Mouse (Mus musculus) neural tube, embryonic 14.5 days (tissue): ENCODE results near the gene Bicc1. TPM values are rescaled to one million over a fixed set of nuclear protein-coding genes. Genes with fewer than 3 reads are reported as not detected.

Experiments used
- ATAC-seq: fragments of 200-750 bp; cut with Nextera tagmentation; 2 replicates; pipeline ENCODE4 v1.8.0; 2017; ENCODE audit warnings: low read depth, mild to moderate bottlenecking, moderate TSS enrichment, moderate library complexity
- H3K27ac ChIP-seq: fragments of 300-500 bp; sonication (generic); 2 replicates; pipeline ENCODE4 v1.5.1; 2014; ENCODE audit warnings: low read depth, mild to moderate bottlenecking, control low read depth, low read length, moderate library complexity, mixed read lengths
- H3K27me3 ChIP-seq: fragments of 300-500 bp; sonication (generic); 2 replicates; pipeline ENCODE4 v1.6.1; 2014; ENCODE audit warnings: low read length; ENCODE audit not compliant: control insufficient read depth, insufficient read depth
- H3K36me3 ChIP-seq: fragments of 300-500 bp; sonication (generic); 2 replicates; pipeline ENCODE4 v1.6.1; 2014; ENCODE audit warnings: low read length, mixed read lengths; ENCODE audit not compliant: control insufficient read depth, insufficient read depth
- H3K4me1 ChIP-seq: fragments of 300-500 bp; sonication (generic); 2 replicates; pipeline ENCODE4 v1.6.1; 2014; ENCODE audit warnings: low read length; ENCODE audit not compliant: control insufficient read depth, insufficient read depth
- H3K4me2 ChIP-seq: fragments of 300-500 bp; sonication (generic); 2 replicates; pipeline ENCODE4 v1.6.1; 2014; ENCODE audit warnings: mild to moderate bottlenecking, low read depth, low read length, control low read depth
- H3K4me3 ChIP-seq: fragments of 300-500 bp; sonication (generic); 2 replicates; pipeline ENCODE4 v1.5.1; 2014; ENCODE audit warnings: low read depth, low read length, control low read depth, mixed read lengths
- H3K9ac ChIP-seq: fragments of 300-500 bp; sonication (generic); replicated peaks from 2 replicates; pipeline ENCODE4 v1.6.1; 2014; ENCODE audit warnings: low read depth, mild to moderate bottlenecking, control low read depth, low read length, mixed read lengths
- H3K9me3 ChIP-seq: fragments of 300-500 bp; sonication (generic); 2 replicates; pipeline ENCODE4 v1.6.1; 2016; ENCODE audit warnings: low read length; ENCODE audit not compliant: control insufficient read depth
- WGBS: fragments of 180-500 bp; shearing (Covaris S2); extraction: QIAGEN DNeasy Blood & Tissue Kit; methylation state at CpG from one replicate; pipeline ENCODE4 v1.1.7; 2014; 5-methylcytosine and 5-hydroxymethylcytosine counted together
- polyA plus RNA-seq: library from polyadenylated mRNA; unstranded; fragments of >200 nt; fragmentation: Nextera tagmentation; extraction: Ambion mirVana; gene quantifications from 2 replicates; pipeline ENCODE4 v1.2.1, GENCODE M21; 2014

The Bicc1 gene
- polyA plus RNA-seq, 1 experiment from 2014 or later, result 2.0 TPM

DNA sequence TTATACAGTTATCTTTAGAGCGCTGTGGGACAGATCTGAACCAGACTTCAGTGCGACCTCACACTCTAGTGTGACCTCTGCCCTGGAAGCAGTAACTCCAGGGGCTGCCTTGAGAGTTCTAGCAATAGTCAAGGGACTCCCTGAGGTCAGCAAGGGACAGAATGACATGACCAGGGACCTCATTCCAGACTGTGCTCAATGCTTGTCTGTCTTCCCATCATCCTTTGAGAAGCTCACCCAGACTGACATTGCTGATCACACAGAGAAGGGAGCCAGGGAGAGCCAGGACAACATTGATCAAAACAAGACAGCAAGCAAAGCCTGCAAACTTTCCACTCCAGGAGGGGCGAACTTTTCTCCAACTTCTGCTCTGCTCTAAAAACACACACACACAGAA, 38.7 kb downstream of the Bicc1 start:
- Histone ChIP-seq H3K4me3 (no peak overlapping the region), H3K36me3 (no peaks in the 10 kb centered on the region), H3K27me3 (no peaks in the 10 kb centered on the region), H3K4me1 (no peaks in the 10 kb centered on the region), H3K9ac (no peak overlapping the region), H3K9me3 (no peaks in the 10 kb centered on the region), H3K4me2 (no peak overlapping the region), H3K27ac (no peak overlapping the region)
- no peak for ATAC-seq
- 90% methylated on average over 3 of the region's 3 CpGs for WGBS

GRCm38 (mm10) chr10:71120121-71120768, 39.3 kb downstream of the Bicc1 start:
- Histone ChIP-seq H3K36me3 (no peaks in the 10 kb centered on the region), H3K4me2 (no peak overlapping the region), H3K4me1 (no peaks in the 10 kb centered on the region), H3K27me3 (no peaks in the 10 kb centered on the region), H3K27ac (no peak overlapping the region), H3K4me3 (no peak overlapping the region), H3K9me3 (no peaks in the 10 kb centered on the region), H3K9ac (no peak overlapping the region)
- WGBS, result 87% methylated on average over 14 of the region's 14 CpGs
- ATAC-seq, result no peak

- 75% methylated on average over 15 of the region's 15 CpGs for WGBS
Observed at GRCm38 (mm10) chr10:71119120-71119847, 40.2 kb downstream of the Bicc1 start.

DNA sequence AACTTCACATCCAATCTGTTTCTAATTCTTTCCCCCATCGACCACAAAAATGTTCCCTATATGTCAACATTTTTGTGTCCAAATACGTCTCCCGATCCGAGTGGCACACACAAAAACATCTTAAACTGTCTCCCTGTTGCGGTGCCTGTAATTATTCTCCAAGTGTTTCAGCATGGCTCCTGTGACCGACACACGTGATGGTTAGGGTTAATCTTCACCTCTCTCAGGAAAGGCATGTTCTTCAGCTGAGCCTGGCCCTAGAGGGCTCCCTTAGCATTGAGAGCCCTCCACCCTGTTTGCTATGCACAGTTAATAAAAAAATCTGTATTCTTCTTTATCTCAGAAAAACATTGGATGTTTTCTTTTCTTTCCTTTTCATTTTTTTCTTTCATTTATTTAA, 41.7 kb downstream of the Bicc1 start:
- Histone ChIP-seq H3K9me3 (no peaks in the 10 kb centered on the region), H3K27ac (no peak overlapping the region), H3K4me2 (no peak overlapping the region), H3K4me1 (no peaks in the 10 kb centered on the region), H3K9ac (no peak overlapping the region), H3K27me3 (no peaks in the 10 kb centered on the region), H3K4me3 (no peak overlapping the region), H3K36me3 (no peaks in the 10 kb centered on the region)
- WGBS, result 87% methylated on average over 7 of the region's 7 CpGs
- ATAC-seq, result no peak

More at GRCm38 (mm10) chr10:71119120-71119847, 40.2 kb downstream of the Bicc1 start:
- Histone ChIP-seq H3K4me2 (no peak overlapping the region), H3K4me1 (no peaks in the 10 kb centered on the region), H3K9ac (no peak overlapping the region), H3K9me3 (no peaks in the 10 kb centered on the region), H3K27me3 (no peaks in the 10 kb centered on the region), H3K36me3 (no peaks in the 10 kb centered on the region), H3K4me3 (no peak overlapping the region), H3K27ac (no peak overlapping the region)
- no peak for ATAC-seq

GRCm38 (mm10) chr10:71114260-71114920, 45.1 kb downstream of the Bicc1 start:
- no peak overlapping the region for H3K9ac ChIP-seq
- WGBS, result 85% methylated on average over 10 of the region's 10 CpGs

DNA sequence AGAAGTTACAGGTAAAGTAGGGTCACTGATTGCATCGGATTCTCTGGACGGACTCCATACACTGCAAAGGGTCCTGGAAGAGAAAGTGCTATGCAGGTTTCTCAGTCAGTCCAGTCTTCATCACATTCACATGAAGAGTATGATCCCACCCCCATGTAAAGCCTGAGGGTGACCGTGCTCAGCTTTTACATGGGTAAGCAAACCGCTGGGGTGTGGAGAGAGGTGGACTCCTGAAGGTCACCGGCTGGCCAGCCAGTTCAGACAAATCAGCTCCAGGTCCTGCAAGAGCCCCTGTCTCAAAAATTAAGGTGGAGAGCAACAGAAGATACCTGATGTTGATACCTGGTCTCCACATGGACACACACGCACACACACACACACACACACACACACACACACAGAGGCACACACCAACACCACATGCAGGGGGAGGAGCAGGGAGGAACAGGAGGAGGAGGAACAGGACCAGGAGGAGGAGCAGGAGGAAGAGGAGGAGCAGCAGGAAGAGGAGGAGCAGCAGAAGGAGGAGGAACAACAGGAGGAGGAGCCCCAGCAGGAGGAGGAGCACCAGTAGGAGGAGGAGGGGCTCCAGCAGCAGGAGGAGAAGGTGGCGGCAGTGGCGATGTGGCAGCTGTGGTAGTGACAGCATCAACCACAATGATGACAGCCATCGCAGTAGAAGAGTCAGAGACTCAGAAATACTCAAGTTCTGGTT, 52.9 kb downstream of the Bicc1 start:
- H3K9ac ChIP-seq, result no peak overlapping the region
- no peaks in the 10 kb centered on the region for H3K36me3 ChIP-seq
- no peak overlapping the region for H3K4me2 ChIP-seq
- no peak for ATAC-seq
- no peaks in the 10 kb centered on the region for H3K27me3 ChIP-seq
- no peaks in the 10 kb centered on the region for H3K9me3 ChIP-seq
- H3K4me3 ChIP-seq, result no peak overlapping the region
- H3K27ac ChIP-seq, result no peak overlapping the region
- 95% methylated on average over 9 of the region's 9 CpGs for WGBS
- H3K4me1 ChIP-seq, result no peaks in the 10 kb centered on the region

More at GRCm38 (mm10) chr10:71114260-71114920, 45.1 kb downstream of the Bicc1 start:
- Histone ChIP-seq H3K4me3 (no peak overlapping the region), H3K4me2 (no peak overlapping the region), H3K27ac (no peak overlapping the region), H3K36me3 (no peaks in the 10 kb centered on the region), H3K9me3 (no peaks in the 10 kb centered on the region), H3K4me1 (no peaks in the 10 kb centered on the region), H3K27me3 (no peaks in the 10 kb centered on the region)
- ATAC-seq, result no peak

DNA sequence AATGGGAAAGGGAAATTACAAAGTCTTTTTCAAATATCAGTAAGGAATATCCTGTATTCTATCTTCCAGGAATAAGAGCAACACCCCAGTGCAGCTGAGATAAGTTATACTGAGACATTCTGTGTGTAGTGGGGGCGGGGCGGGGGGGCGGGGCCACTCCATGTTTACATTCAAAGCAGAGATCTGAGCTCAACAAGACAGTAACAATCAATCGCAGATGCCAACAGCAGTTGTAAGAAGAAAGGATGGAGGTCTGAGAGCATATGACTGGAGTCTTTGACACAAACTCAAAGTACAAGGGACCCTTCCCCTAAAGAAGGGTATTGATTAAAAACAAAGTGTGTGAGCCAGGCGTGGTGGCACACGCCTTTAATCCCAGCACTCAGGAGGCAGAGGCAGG, 54.7 kb downstream of the Bicc1 start:
- Histone ChIP-seq H3K9ac (no peak overlapping the region), H3K27ac (no peak overlapping the region), H3K36me3 (no peaks in the 10 kb centered on the region), H3K27me3 (no peaks in the 10 kb centered on the region), H3K9me3 (no peaks in the 10 kb centered on the region), H3K4me3 (no peak overlapping the region), H3K4me2 (no peak overlapping the region), H3K4me1 (0 out of 2 replicates have a peak, but pooled peaks cover 6% of the 10 kb centered on the region)
- 70% methylated on average over 6 of the region's 6 CpGs for WGBS
- no peak for ATAC-seq

DNA sequence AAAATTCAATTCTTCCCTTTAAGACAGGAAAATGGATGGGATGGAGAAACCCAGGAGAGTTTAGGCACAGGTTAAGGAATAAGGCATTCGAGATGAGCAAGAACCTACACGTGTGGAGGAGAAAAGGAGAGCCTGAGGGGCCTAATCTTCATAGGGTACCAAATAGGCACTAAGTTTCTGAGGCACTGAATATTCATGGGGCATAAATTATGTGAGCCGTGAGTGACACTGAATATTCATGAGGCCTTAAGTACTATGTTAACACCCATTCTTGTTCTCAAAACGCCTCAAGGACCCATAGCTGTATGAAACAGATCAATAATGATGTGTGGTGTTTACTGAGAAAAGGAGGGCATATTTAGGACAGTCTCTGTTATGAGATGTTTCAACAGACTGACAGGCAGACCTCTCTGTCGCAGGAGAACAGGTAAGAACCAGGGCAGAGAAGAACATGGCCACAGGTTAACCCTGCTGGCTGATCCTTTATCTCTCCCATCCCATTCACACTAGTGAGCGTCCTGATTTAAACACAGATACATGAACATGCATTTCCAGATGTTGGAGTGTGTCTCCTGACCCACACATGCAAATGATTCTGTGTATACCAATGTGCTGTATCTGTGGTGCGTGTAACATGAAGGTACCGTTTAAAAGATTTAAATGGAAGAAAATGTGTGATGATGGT, 58.5 kb downstream of the Bicc1 start:
- peak; percentile 76; the same call in 1 of the 2 replicates for ATAC-seq

More for the DNA sequence above, 58.5 kb downstream of the Bicc1 start:
- no peak overlapping the region for H3K9ac ChIP-seq
- no peaks in the 10 kb centered on the region for H3K27me3 ChIP-seq
- H3K4me1 ChIP-seq, result 0 out of 2 replicates have a peak, but pooled peaks cover 6% of the 10 kb centered on the region
- H3K36me3 ChIP-seq, result no peaks in the 10 kb centered on the region
- H3K4me2 ChIP-seq, result no peak overlapping the region
- no peak overlapping the region for H3K4me3 ChIP-seq
- H3K27ac ChIP-seq, result no peak overlapping the region
- H3K9me3 ChIP-seq, result no peaks in the 10 kb centered on the region
- 37% methylated on average over 8 of the region's 8 CpGs for WGBS
